ENCODE assay signal across 16 mouse cellular contexts in the genomic region with DNA sequence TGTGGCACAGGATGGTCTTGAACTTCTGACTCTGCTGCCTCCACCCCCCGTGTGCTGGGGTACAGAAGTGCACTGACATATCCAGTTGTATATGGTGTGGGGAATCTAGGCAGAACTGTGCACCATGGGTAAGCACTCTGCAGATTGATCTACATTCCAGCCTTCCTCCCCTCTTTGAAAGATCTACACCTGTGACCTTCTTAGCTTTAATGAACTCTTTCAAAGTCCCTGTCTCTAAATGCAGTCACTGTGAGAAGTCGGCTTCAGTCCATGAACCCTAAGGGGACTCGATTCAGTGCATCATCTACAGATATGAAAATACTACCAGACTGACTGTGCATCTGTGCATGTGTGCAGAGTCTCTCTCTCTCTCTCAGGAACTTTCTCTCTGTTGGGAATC.
"Had no signal": no experiment of that assay in that cellular context is flagged by ENCODE, and none has a peak within 500 bp of the region (broad histone marks: within the 10 kb centered on the region; RNA-seq: fewer than 3 reads in every experiment).

No protein-coding gene starts in this region.

- H3K9me3 ChIP-seq: liver, embryonic 12.5 days; midbrain, embryonic 13.5 days; midbrain, embryonic 15.5 days; neural tube, embryonic 13.5 days; neural tube, embryonic 15.5 days had no signal

- H3K36me3 ChIP-seq: liver, embryonic 12.5 days; midbrain, embryonic 13.5 days; midbrain, embryonic 15.5 days; neural tube, embryonic 15.5 days had no signal

- H3K4me3 ChIP-seq: liver, embryonic 12.5 days; midbrain, embryonic 13.5 days; midbrain, embryonic 15.5 days; myocyte; neural tube, embryonic 13.5 days; neural tube, embryonic 15.5 days had no signal

- ATAC-seq: liver, embryonic 12.5 days; midbrain, embryonic 13.5 days; midbrain, embryonic 15.5 days had no signal

- DNase-seq: lung, adult 18-20 months; lung, postnatal 4 days; retina, postnatal 1 day; right cerebral cortex, adult 18-20 months; right cerebral cortex, postnatal 25 days; right cerebral cortex, postnatal 4 days; spleen, adult 18-20 months had no signal

- H3K9ac ChIP-seq: liver, embryonic 12.5 days; liver, embryonic 14.5 days; lung, embryonic 14.5 days; midbrain, embryonic 13.5 days; midbrain, embryonic 15.5 days; neural tube, embryonic 13.5 days; neural tube, embryonic 15.5 days had no signal

- H3K4me2 ChIP-seq: liver, embryonic 12.5 days; lung, embryonic 14.5 days; midbrain, embryonic 11.5 days; midbrain, embryonic 13.5 days; midbrain, embryonic 15.5 days; neural tube, embryonic 13.5 days; neural tube, embryonic 15.5 days had no signal

- H3K27me3 ChIP-seq: liver, embryonic 12.5 days; midbrain, embryonic 13.5 days; midbrain, embryonic 15.5 days; neural tube, embryonic 13.5 days; neural tube, embryonic 15.5 days had no signal

- H3K27ac ChIP-seq: liver, embryonic 12.5 days; liver, embryonic 14.5 days; midbrain, embryonic 13.5 days; midbrain, embryonic 15.5 days; neural tube, embryonic 13.5 days; neural tube, embryonic 15.5 days had no signal
